Mouse (Mus musculus) right cerebral cortex, adult 18-20 months (tissue): Measurements from ENCODE around the gene Psen2.

Experiments used
- DNase-seq: peaks from one replicate; pipeline ENCODE4 v3.0.0; 2022; ENCODE audit warnings: mixed read lengths

Gene Psen2

GRCm38 (mm10) chr1:180274725-180275308 is 11.6 kb upstream of the Psen2 start:
- no peak for DNase-seq

- no peak for DNase-seq
Observed at GRCm38 (mm10) chr1:180269033-180269432, 5.8 kb upstream of the Psen2 start.

GRCm38 (mm10) chr1:180268249-180269031 is 5.2 kb upstream of the Psen2 start:
- peak; percentile 88 for DNase-seq

GRCm38 (mm10) chr1:180267151-180267550 is 3.9 kb upstream of the Psen2 start:
- no peak for DNase-seq

- DNase-seq, result no peak
Observed at GRCm38 (mm10) chr1:180265399-180265798, 2.2 kb upstream of the Psen2 start.

- no peak for DNase-seq
Observed at GRCm38 (mm10) chr1:180264851-180265250, 1.6 kb upstream of the Psen2 start.

GRCm38 (mm10) chr1:180264389-180264788 is 1.2 kb upstream of the Psen2 start:
- no peak for DNase-seq

- DNase-seq, result no peak
Observed at GRCm38 (mm10) chr1:180261857-180262570, 1.2 kb downstream of the Psen2 start.

GRCm38 (mm10) chr1:180261415-180261814 is 1.8 kb downstream of the Psen2 start:
- DNase-seq, result no peak

- no peak for DNase-seq
Observed at GRCm38 (mm10) chr1:180260886-180261285, 2.4 kb downstream of the Psen2 start.

- DNase-seq, result no peak
Observed at GRCm38 (mm10) chr1:180259753-180260152, 3.5 kb downstream of the Psen2 start.

- DNase-seq, result no peak
Observed at GRCm38 (mm10) chr1:180257446-180257845, 5.8 kb downstream of the Psen2 start.

- no peak for DNase-seq
Observed at GRCm38 (mm10) chr1:180256866-180257265, 6.4 kb downstream of the Psen2 start.

- DNase-seq, result peak; percentile 96
Observed at GRCm38 (mm10) chr1:180256138-180256674, 7.0 kb downstream of the Psen2 start.

GRCm38 (mm10) chr1:180255294-180256117 is 7.7 kb downstream of the Psen2 start:
- DNase-seq, result no peak

GRCm38 (mm10) chr1:180254316-180254715 is 8.9 kb downstream of the Psen2 start:
- DNase-seq, result no peak

- no peak for DNase-seq
Observed at GRCm38 (mm10) chr1:180252656-180253190, 10.5 kb downstream of the Psen2 start.

- no peak for DNase-seq
Observed at GRCm38 (mm10) chr1:180251176-180252048, 11.8 kb downstream of the Psen2 start.

GRCm38 (mm10) chr1:180250441-180250830 is 12.8 kb downstream of the Psen2 start:
- DNase-seq, result no peak

GRCm38 (mm10) chr1:180249666-180250440 is 13.4 kb downstream of the Psen2 start:
- DNase-seq, result peak; percentile 53
